ENCODE assay signal across 12 mouse cellular contexts in the genomic region with DNA sequence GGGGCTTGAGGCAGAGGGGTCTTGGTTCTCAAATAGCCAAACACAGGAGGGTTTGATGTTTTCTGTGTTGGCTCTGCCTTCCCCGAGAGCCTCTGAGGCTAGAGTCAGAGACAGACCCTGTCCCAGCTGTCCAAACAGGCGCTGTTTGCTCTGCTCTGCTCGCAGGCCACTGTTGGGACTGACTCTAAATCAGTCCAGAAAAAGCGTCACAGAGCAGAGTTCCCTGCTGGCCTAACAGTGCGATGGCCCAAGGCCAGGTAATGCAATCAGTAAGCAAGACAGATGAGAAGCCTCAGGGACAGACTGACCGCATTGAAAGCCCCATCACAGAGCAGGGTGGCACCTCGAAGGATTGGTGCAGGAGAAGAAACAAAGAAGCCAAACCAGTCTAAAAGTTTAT. TPM values are rescaled to one million over a fixed set of nuclear protein-coding genes. Genes with fewer than 3 reads are reported as not detected.
DNase-seq lines count a peak whose midpoint lies in the region; ATAC-seq lines count a peak whose summit lies in the region.
"Had no signal": no experiment of that assay in that cellular context is flagged by ENCODE, and none has a peak within 500 bp of the region (broad histone marks: within the 10 kb centered on the region; RNA-seq: fewer than 3 reads in every experiment).

No protein-coding gene starts in this region.

- H3K27me3 ChIP-seq in embryonic facial prominence, embryonic 12.5 days: no peaks in the 10 kb centered on the region
- H3K27me3 ChIP-seq in embryonic facial prominence, embryonic 10.5 days (replicated peaks; ENCODE audit: low read depth, poor library complexity, severe bottlenecking): no peaks in the 10 kb centered on the region
- H3K27me3 ChIP-seq in liver, embryonic 13.5 days: peaks cover 3% of the 10 kb centered on the region; the same call in 1 of the 2 replicates

- ATAC-seq in embryonic facial prominence, embryonic 12.5 days (ENCODE audit: insufficient number of reproducible peaks, insufficient read depth, low FRiP score, low TSS enrichment): no peak
- peak; percentile 62 for ATAC-seq in liver, embryonic 13.5 days (ENCODE audit: low read depth)

- no peak for DNase-seq in embryonic facial prominence, embryonic 10.5 days (ENCODE audit: low spot score)
- peak; percentile 65 for DNase-seq in kidney, postnatal 10 days
- no peak for DNase-seq in kidney, postnatal 36 days
- peak; percentile 82 for DNase-seq in adrenal gland, postnatal 10 days
- DNase-seq in liver, embryonic 13.5 days: no peak
- DNase-seq in layer of hippocampus, postnatal 25 days (ENCODE audit: extremely low spot score in 1 of 2, low spot score in 1 of 2): no peak
- DNase-seq in urinary bladder, postnatal 14 days (ENCODE audit: low spot score): no peak
- DNase-seq: cerebellum, postnatal 25 days; right cerebral cortex, adult 18-20 months had no signal

- no peak overlapping the region for H3K4me3 ChIP-seq in embryonic facial prominence, embryonic 12.5 days
- no peak overlapping the region for H3K4me3 ChIP-seq in embryonic facial prominence, embryonic 10.5 days
- H3K4me3 ChIP-seq in liver, embryonic 13.5 days (replicated peaks): no peak overlapping the region
- H3K4me3 ChIP-seq: forebrain, embryonic 10.5 days had no signal

- H3K9me3 ChIP-seq in embryonic facial prominence, embryonic 12.5 days: no peaks in the 10 kb centered on the region
- H3K9me3 ChIP-seq in embryonic facial prominence, embryonic 10.5 days: no peaks in the 10 kb centered on the region
- H3K9me3 ChIP-seq in liver, embryonic 13.5 days (replicated peaks): no peaks in the 10 kb centered on the region
- H3K9me3 ChIP-seq: forebrain, embryonic 10.5 days had no signal

- H3K36me3 ChIP-seq in embryonic facial prominence, embryonic 12.5 days: peaks cover 52% of the 10 kb centered on the region
- H3K36me3 ChIP-seq in embryonic facial prominence, embryonic 10.5 days (replicated peaks): peaks cover 58% of the 10 kb centered on the region
- H3K36me3 ChIP-seq in liver, embryonic 13.5 days: peaks cover 54% of the 10 kb centered on the region

- H3K4me1 ChIP-seq in embryonic facial prominence, embryonic 12.5 days: no peaks in the 10 kb centered on the region
- peaks cover 23% of the 10 kb centered on the region for H3K4me1 ChIP-seq in embryonic facial prominence, embryonic 10.5 days
- H3K4me1 ChIP-seq in liver, embryonic 13.5 days (replicated peaks): peaks cover 37% of the 10 kb centered on the region

- 58% methylated on average over 7 of the region's 7 CpGs for WGBS in embryonic facial prominence, embryonic 12.5 days
- WGBS in embryonic facial prominence, embryonic 10.5 days: 68% methylated on average over 7 of the region's 7 CpGs
- 71% methylated on average over 7 of the region's 7 CpGs for WGBS in liver, embryonic 13.5 days (ENCODE audit: insufficient replicate concordance)

- no peak overlapping the region for H3K4me2 ChIP-seq in embryonic facial prominence, embryonic 12.5 days (replicated peaks)
- no peak overlapping the region for H3K4me2 ChIP-seq in liver, embryonic 13.5 days

- no peak overlapping the region for H3K9ac ChIP-seq in embryonic facial prominence, embryonic 12.5 days
- H3K9ac ChIP-seq in liver, embryonic 13.5 days: no peak overlapping the region

- H3K27ac ChIP-seq in embryonic facial prominence, embryonic 12.5 days: 0 out of 2 replicates have a peak overlapping the region, but pooled peaks have one; percentile 26
- H3K27ac ChIP-seq in embryonic facial prominence, embryonic 10.5 days (replicated peaks): no peak overlapping the region
- H3K27ac ChIP-seq in liver, embryonic 13.5 days: peak overlapping the region; percentile 48; the same call in 1 of the 2 replicates
- H3K27ac ChIP-seq: forebrain, embryonic 10.5 days had no signal

RNA-seq across cellular contexts. Expression of a gene that starts 12.2 kb away (rescaled TPM):
- polyA plus RNA-seq in embryonic facial prominence, embryonic 12.5 days (2016; fragmentation: Nextera tagmentation; extraction: Ambion mirVana): 42.7 and 47.1 TPM in 2 replicates
- 60.3 and 62.7 TPM in 2 replicates for polyA plus RNA-seq in embryonic facial prominence, embryonic 10.5 days (2016; fragmentation: Nextera tagmentation; extraction: Ambion mirVana)
- total RNA-seq in adrenal gland, postnatal 10 days (2021): 10 to 100 TPM in 1 of 2 experiments, 1 to 10 TPM in 1; 7.8 to 11.0 TPM
- 20.7 and 24.8 TPM in 2 replicates for polyA plus RNA-seq in liver, embryonic 13.5 days (2015; fragmentation: Nextera tagmentation; extraction: Ambion mirVana)
- 10 to 100 TPM; 17.0 to 20.5 TPM for total RNA-seq in layer of hippocampus, postnatal 25 days (2021)

RNA-seq across cellular contexts. Expression of a gene that starts 17.0 kb away (rescaled TPM):
- 113 and 116 TPM in 2 replicates for polyA plus RNA-seq in embryonic facial prominence, embryonic 12.5 days (2016; fragmentation: Nextera tagmentation; extraction: Ambion mirVana)
- polyA plus RNA-seq in embryonic facial prominence, embryonic 10.5 days (2016; fragmentation: Nextera tagmentation; extraction: Ambion mirVana): 153 and 164 TPM in 2 replicates
- 100 to 1,000 TPM; 175 to 176 TPM for total RNA-seq in adrenal gland, postnatal 10 days (2021)
- polyA plus RNA-seq in liver, embryonic 13.5 days (2015; fragmentation: Nextera tagmentation; extraction: Ambion mirVana): 74.7 and 80.2 TPM in 2 replicates
- 10 to 100 TPM; 34.7 to 37.4 TPM for total RNA-seq in layer of hippocampus, postnatal 25 days (2021)

RNA-seq across cellular contexts. Expression of a gene that starts 23.0 kb away (rescaled TPM):
- 0.36 TPM in 1 of 2 replicates, not detected in the other for polyA plus RNA-seq in embryonic facial prominence, embryonic 12.5 days (2016; fragmentation: Nextera tagmentation; extraction: Ambion mirVana)
- 0.54 TPM in 1 of 2 replicates, not detected in the other for polyA plus RNA-seq in embryonic facial prominence, embryonic 10.5 days (2016; fragmentation: Nextera tagmentation; extraction: Ambion mirVana)
- 1 to 10 TPM; 1.5 TPM for total RNA-seq in adrenal gland, postnatal 10 days (2021)
- polyA plus RNA-seq in liver, embryonic 13.5 days (2015; fragmentation: Nextera tagmentation; extraction: Ambion mirVana): not detected in 2 replicates
- total RNA-seq in layer of hippocampus, postnatal 25 days (2021): 10 to 100 TPM in 1 of 2 experiments, 1 to 10 TPM in 1; 8.1 to 10.7 TPM
- polyA plus RNA-seq: limb, embryonic 11.5 days had no signal

RNA-seq across cellular contexts. Expression of a gene that starts 45.7 kb away (rescaled TPM):
- polyA plus RNA-seq in embryonic facial prominence, embryonic 12.5 days (2016; fragmentation: Nextera tagmentation; extraction: Ambion mirVana): 28.1 and 31.5 TPM in 2 replicates
- 34.2 and 36.9 TPM in 2 replicates for polyA plus RNA-seq in embryonic facial prominence, embryonic 10.5 days (2016; fragmentation: Nextera tagmentation; extraction: Ambion mirVana)
- total RNA-seq in adrenal gland, postnatal 10 days (2021): 10 to 100 TPM; 21.0 to 23.9 TPM
- 20.7 and 22.7 TPM in 2 replicates for polyA plus RNA-seq in liver, embryonic 13.5 days (2015; fragmentation: Nextera tagmentation; extraction: Ambion mirVana)
- 10 to 100 TPM; 41.2 to 48.9 TPM for total RNA-seq in layer of hippocampus, postnatal 25 days (2021)

RNA-seq across cellular contexts. Expression of a gene that starts 49.9 kb away (rescaled TPM):
- 54.1 and 55.0 TPM in 2 replicates for polyA plus RNA-seq in embryonic facial prominence, embryonic 12.5 days (2016; fragmentation: Nextera tagmentation; extraction: Ambion mirVana)
- polyA plus RNA-seq in embryonic facial prominence, embryonic 10.5 days (2016; fragmentation: Nextera tagmentation; extraction: Ambion mirVana): 59.0 and 60.7 TPM in 2 replicates
- 10 to 100 TPM; 67.9 to 74.0 TPM for total RNA-seq in adrenal gland, postnatal 10 days (2021)
- polyA plus RNA-seq in liver, embryonic 13.5 days (2015; fragmentation: Nextera tagmentation; extraction: Ambion mirVana): 27.7 and 28.4 TPM in 2 replicates
- 10 to 100 TPM; 44.8 to 45.0 TPM for total RNA-seq in layer of hippocampus, postnatal 25 days (2021)

Comparison
In these comparisons a context has a peak if more than half of its experiments do, and no peak if none do; other contexts are left out.
1. DNase-seq: peak in kidney, postnatal 10 days (single experiment) and adrenal gland, postnatal 10 days (single experiment); none in embryonic facial prominence, embryonic 10.5 days (single experiment), kidney, postnatal 36 days (0 of 2), liver, embryonic 13.5 days (single experiment), layer of hippocampus, postnatal 25 days (0 of 2) and urinary bladder, postnatal 14 days (single experiment).